Mouse (Mus musculus) midbrain, embryonic 14.5 days (tissue): ENCODE measurements at regions not wholly inside any gene's neighbourhood (a gene's known extent, or its start where the extent isn't known, plus 50 kb on each side); places are given as distances from the start of the nearest gene placed in this dataset.
A peak's percentile ranks its signal among the peaks of the same experiment; 100 is the strongest.

Experiments used
- ATAC-seq: fragments of 200-750 bp; cut with Nextera tagmentation; 2 replicates; pipeline ENCODE4 v1.8.0; 2017; ENCODE audit warnings: moderate number of reproducible peaks, moderate library complexity; ENCODE audit not compliant: low FRiP score, low TSS enrichment
- DNase-seq: peaks from one replicate; pipeline ENCODE4 v3.0.0-alpha.2; 2015
- H3K27ac ChIP-seq: fragments of 300-500 bp; sonication (generic); replicated peaks from 2 replicates; pipeline ENCODE4 v1.5.1; 2014; ENCODE audit warnings: mild to moderate bottlenecking, low read depth, low read length, moderate library complexity
- H3K27me3 ChIP-seq: fragments of 300-500 bp; sonication (generic); 2 replicates; pipeline ENCODE4 v1.6.1; 2014; ENCODE audit warnings: low read length, control low read depth, mixed read lengths; ENCODE audit not compliant: control insufficient read depth, insufficient read depth
- H3K36me3 ChIP-seq: fragments of 300-500 bp; sonication (generic); 2 replicates; pipeline ENCODE4 v1.6.1; 2014; ENCODE audit warnings: low read length, control low read depth; ENCODE audit not compliant: control insufficient read depth, insufficient read depth
- H3K4me1 ChIP-seq: fragments of 300-500 bp; sonication (generic); 2 replicates; pipeline ENCODE4 v1.6.1; 2014; ENCODE audit warnings: mild to moderate bottlenecking, antibody characterized with exemption, low read length, control low read depth; ENCODE audit not compliant: control insufficient read depth, insufficient read depth
- H3K4me2 ChIP-seq: fragments of 300-500 bp; sonication (generic); 2 replicates; pipeline ENCODE4 v1.6.1; 2014; ENCODE audit warnings: mild to moderate bottlenecking, low read length, moderate library complexity
- H3K4me3 ChIP-seq: fragments of 300-500 bp; sonication (generic); replicated peaks from 2 replicates; pipeline ENCODE4 v1.5.1; 2014; ENCODE audit warnings: low read depth, low read length
- H3K9ac ChIP-seq: fragments of 300-500 bp; sonication (generic); replicated peaks from 2 replicates; pipeline ENCODE4 v1.6.1; 2014; ENCODE audit warnings: mild to moderate bottlenecking, low read length, moderate library complexity
- H3K9me3 ChIP-seq: fragments of 300-500 bp; sonication (generic); 2 replicates; pipeline ENCODE4 v1.6.1; 2016; ENCODE audit warnings: low read length, control low read depth, mixed read lengths; ENCODE audit not compliant: control insufficient read depth
- WGBS: fragments of 180-500 bp; shearing (Covaris S2); extraction: QIAGEN DNeasy Blood & Tissue Kit; methylation state at CpG from one replicate; pipeline ENCODE4 v1.1.7; 2014; 5-methylcytosine and 5-hydroxymethylcytosine counted together

- Histone ChIP-seq H3K36me3 (no peaks in the 10 kb centered on the region), H3K27me3 (no peaks in the 10 kb centered on the region), H3K4me1 (peaks cover 6% of the 10 kb centered on the region; the same call in 1 of the 2 replicates), H3K9me3 (no peaks in the 10 kb centered on the region), H3K9ac (no peak overlapping the region), H3K27ac (peak overlapping the region; percentile 5; the same call in 1 of the 2 replicates), H3K4me3 (no peak overlapping the region), H3K4me2 (no peak overlapping the region)
- DNase-seq (peak; percentile 80), ATAC-seq (peak; percentile 76; the same call in 1 of the 2 replicates)
- 8% methylated on average over 4 of the region's 4 CpGs for WGBS
Measured at GRCm38 (mm10) chr9:41766533-41766920, 357.6 kb downstream of the Sorl1 start.

GRCm38 (mm10) chr9:41765816-41766532, 358.1 kb downstream of the Sorl1 start:
- 84% methylated on average over 6 of the region's 6 CpGs for WGBS
- DNase-seq (no peak), ATAC-seq (no peak)
- Histone ChIP-seq H3K27ac (peak overlapping the region; percentile 5; the same call in 1 of the 2 replicates), H3K4me3 (no peak overlapping the region), H3K36me3 (no peaks in the 10 kb centered on the region), H3K4me2 (no peak overlapping the region), H3K9me3 (no peaks in the 10 kb centered on the region), H3K27me3 (no peaks in the 10 kb centered on the region), H3K9ac (no peak overlapping the region), H3K4me1 (peaks cover 6% of the 10 kb centered on the region; the same call in 1 of the 2 replicates)

GRCm38 (mm10) chr9:41761050-41761576, 363.0 kb downstream of the Sorl1 start:
- Histone ChIP-seq H3K36me3 (no peaks in the 10 kb centered on the region), H3K27ac (no peak overlapping the region), H3K9ac (no peak overlapping the region), H3K4me2 (no peak overlapping the region), H3K9me3 (no peaks in the 10 kb centered on the region), H3K4me3 (no peak overlapping the region), H3K4me1 (peaks cover 1% of the 10 kb centered on the region; the same call in 1 of the 2 replicates), H3K27me3 (no peaks in the 10 kb centered on the region)
- WGBS, result 70% methylated on average over 3 of the region's 3 CpGs
- DNase-seq (no peak), ATAC-seq (no peak)

DNA sequence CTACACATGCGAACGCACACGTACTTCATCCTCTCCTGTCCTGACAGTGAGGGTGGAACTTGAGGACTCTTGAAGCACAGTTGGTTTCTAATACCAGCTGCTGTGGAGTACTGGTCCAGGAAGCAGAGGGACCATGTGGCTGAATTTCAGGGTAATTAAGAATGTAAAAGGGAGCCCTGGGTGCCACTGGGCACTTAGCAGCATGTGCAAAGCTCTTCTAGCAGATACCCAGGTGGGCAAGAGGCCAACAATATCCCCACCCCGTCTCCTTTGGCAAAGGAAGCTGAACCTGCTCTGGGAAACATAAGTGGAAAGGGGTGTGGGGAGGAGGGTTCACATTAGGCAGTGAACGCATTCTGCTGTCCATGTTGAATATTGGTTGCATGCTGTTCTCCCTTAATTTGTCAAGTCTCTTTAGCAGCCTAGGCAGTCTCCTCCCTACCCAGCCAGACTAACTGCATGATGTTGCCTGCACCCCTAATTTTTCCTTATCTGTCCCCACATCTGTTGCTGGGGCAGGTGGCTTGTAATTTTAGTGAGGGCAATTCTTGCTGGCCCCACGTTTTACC, 369.6 kb downstream of the Sorl1 start:
- H3K9ac ChIP-seq, result no peak overlapping the region
- H3K27me3 ChIP-seq, result no peaks in the 10 kb centered on the region
- peak; percentile 51 for DNase-seq
- H3K9me3 ChIP-seq, result no peaks in the 10 kb centered on the region
- peaks cover 8% of the 10 kb centered on the region; the same call in 1 of the 2 replicates for H3K4me1 ChIP-seq
- H3K36me3 ChIP-seq, result no peaks in the 10 kb centered on the region
- no peak overlapping the region for H3K4me2 ChIP-seq
- ATAC-seq, result no peak
- no peak overlapping the region for H3K4me3 ChIP-seq
- 72% methylated on average over 6 of the region's 6 CpGs for WGBS
- no peak overlapping the region for H3K27ac ChIP-seq

- ATAC-seq (no peak), DNase-seq (no peak)
- no peaks in the 10 kb centered on the region for H3K9me3 ChIP-seq
- H3K9ac ChIP-seq, result no peak overlapping the region
- H3K36me3 ChIP-seq, result no peaks in the 10 kb centered on the region
- no peak overlapping the region for H3K4me3 ChIP-seq
- H3K27ac ChIP-seq, result no peak overlapping the region
- H3K4me2 ChIP-seq, result no peak overlapping the region
- 88% methylated on average over 5 of the region's 5 CpGs for WGBS
- no peaks in the 10 kb centered on the region for H3K4me1 ChIP-seq
- no peaks in the 10 kb centered on the region for H3K27me3 ChIP-seq
Measured at GRCm38 (mm10) chr9:41745979-41746647, 378.0 kb downstream of the Sorl1 start.

GRCm38 (mm10) chr9:41741500-41741899, 382.6 kb downstream of the Sorl1 start:
- H3K27me3 ChIP-seq, result no peaks in the 10 kb centered on the region
- no peak overlapping the region for H3K9ac ChIP-seq
- 86% methylated on average over 5 of the region's 5 CpGs for WGBS
- no peaks in the 10 kb centered on the region for H3K36me3 ChIP-seq
- no peak for DNase-seq
- H3K4me3 ChIP-seq, result no peak overlapping the region
- no peak overlapping the region for H3K4me2 ChIP-seq
- H3K4me1 ChIP-seq, result peaks cover 16% of the 10 kb centered on the region
- no peak for ATAC-seq
- H3K27ac ChIP-seq, result no peak overlapping the region
- no peaks in the 10 kb centered on the region for H3K9me3 ChIP-seq

DNA sequence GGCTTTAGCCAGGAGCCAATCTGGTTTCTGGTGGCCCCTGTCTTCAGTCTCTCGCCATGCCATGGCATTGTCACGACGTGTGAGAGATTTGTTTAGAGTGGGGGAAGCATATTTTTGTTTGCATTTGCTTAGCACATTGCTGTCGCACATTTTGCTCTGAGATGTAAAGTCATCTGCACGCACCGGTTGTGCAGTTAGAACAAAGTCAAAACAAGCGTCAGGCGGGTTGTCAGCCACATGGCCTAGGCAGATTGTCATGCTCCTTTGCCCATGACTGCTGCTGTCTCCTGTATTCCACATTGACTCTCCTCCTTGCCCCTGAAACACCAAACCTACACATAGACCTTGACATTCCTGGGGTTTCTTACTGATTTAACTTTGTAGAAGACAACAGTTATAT, 383.6 kb downstream of the Sorl1 start:
- Histone ChIP-seq H3K36me3 (no peaks in the 10 kb centered on the region), H3K9ac (no peak overlapping the region), H3K9me3 (no peaks in the 10 kb centered on the region), H3K4me3 (no peak overlapping the region), H3K4me2 (no peak overlapping the region), H3K27me3 (no peaks in the 10 kb centered on the region), H3K4me1 (peaks cover 16% of the 10 kb centered on the region), H3K27ac (no peak overlapping the region)
- DNase-seq (no peak), ATAC-seq (no peak)
- WGBS, result 97% methylated on average over 8 of the region's 8 CpGs

DNA sequence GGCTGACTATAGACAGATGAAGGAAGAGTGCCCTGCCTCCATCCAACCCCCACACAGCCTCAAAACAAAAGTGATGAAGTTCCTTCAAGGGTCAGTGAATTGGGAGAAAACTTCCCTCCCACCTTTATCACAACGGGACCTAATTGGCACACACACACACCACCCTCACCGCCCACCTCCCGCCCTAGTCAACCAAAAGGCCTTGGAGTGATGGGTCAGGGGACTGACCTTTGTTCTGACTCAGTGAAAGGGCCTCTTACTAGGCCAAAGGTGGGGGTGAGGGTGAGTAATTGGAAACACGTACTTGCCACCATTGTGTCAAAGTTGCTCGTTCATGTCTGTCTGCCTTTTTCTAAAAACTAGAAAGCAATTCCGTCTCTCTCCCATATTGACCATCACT, 386.4 kb downstream of the Sorl1 start:
- Histone ChIP-seq H3K9me3 (no peaks in the 10 kb centered on the region), H3K27me3 (no peaks in the 10 kb centered on the region), H3K4me3 (no peak overlapping the region), H3K27ac (peak overlapping the region; percentile 99), H3K4me1 (peaks cover 27% of the 10 kb centered on the region), H3K36me3 (no peaks in the 10 kb centered on the region), H3K9ac (no peak overlapping the region), H3K4me2 (peak overlapping the region; percentile 70)
- DNase-seq (no peak), ATAC-seq (no peak)
- 20% methylated on average over 6 of the region's 6 CpGs for WGBS
